Comparison of ENCODE assay signal across 8 mouse cellular contexts in genomic region chr10:98913610-98913960, GRCm38 (mm10). TPM values are rescaled to one million over a fixed set of nuclear protein-coding genes. Genes with fewer than 3 reads are reported as not detected.
DNase-seq lines count a peak whose midpoint lies in the region; ATAC-seq and TF ChIP-seq lines count a peak whose summit lies in the region.

No protein-coding gene starts in this region.

- DNase-seq in liver, adult 2 months (ENCODE audit: extremely low read depth, low read depth, low spot score), result no peak
- DNase-seq in liver, result no peak
- DNase-seq in embryonic facial prominence, embryonic 10.5 days (ENCODE audit: low spot score), result no peak
- DNase-seq in hindbrain, postnatal 0 days (ENCODE audit: low spot score), result no peak
- no peak for DNase-seq in spleen, postnatal 36 days (ENCODE audit: low spot score in 2 of 2)
- no peak for DNase-seq in T-cell, adult 2 months (ENCODE audit: low spot score)
- DNase-seq in right cerebral cortex, adult 18-20 months, result no peak

- H3K27ac ChIP-seq in liver, adult 2 months (replicated peaks; ENCODE audit: insufficient read depth, low read depth, low read length), result peak overlapping the region; percentile 94
- peak overlapping the region; percentile 98 for H3K27ac ChIP-seq in embryonic facial prominence, embryonic 10.5 days (replicated peaks)
- H3K27ac ChIP-seq in hindbrain, postnatal 0 days, result peak overlapping the region; percentile 96

- peaks cover 3% of the 10 kb centered on the region for H3K4me1 ChIP-seq in liver, adult 2 months (ENCODE audit: control insufficient read depth, insufficient read depth, low read length)
- peaks cover 17% of the 10 kb centered on the region for H3K4me1 ChIP-seq in embryonic facial prominence, embryonic 10.5 days
- H3K4me1 ChIP-seq in hindbrain, postnatal 0 days (ENCODE audit: insufficient read depth, low read length), result 0 out of 2 replicates have a peak, but pooled peaks cover 4% of the 10 kb centered on the region

- no peaks in the 10 kb centered on the region for H3K9me3 ChIP-seq in embryonic facial prominence, embryonic 10.5 days
- H3K9me3 ChIP-seq in hindbrain, postnatal 0 days (ENCODE audit: low read length), result no peaks in the 10 kb centered on the region

- H3K4me3 ChIP-seq in liver, adult 2 months (ENCODE audit: insufficient read depth, low read depth, low read length), result peak overlapping the region; percentile 76
- peak overlapping the region; percentile 94 for H3K4me3 ChIP-seq in embryonic facial prominence, embryonic 10.5 days
- peak overlapping the region; percentile 56 for H3K4me3 ChIP-seq in hindbrain, postnatal 0 days (ENCODE audit: low read length)
- H3K4me3 ChIP-seq in myocyte, result peak overlapping the region; percentile 94

- peak overlapping the region; percentile 93 for H3K9ac ChIP-seq in liver, adult 2 months (ENCODE audit: low read depth, low read length)
- peak overlapping the region; percentile 87 for H3K9ac ChIP-seq in hindbrain, postnatal 0 days (replicated peaks; ENCODE audit: low read length)

- H3K36me3 ChIP-seq in liver, adult 2 months (ENCODE audit: control insufficient read depth, insufficient read depth, low read length), result no peaks in the 10 kb centered on the region
- no peaks in the 10 kb centered on the region for H3K36me3 ChIP-seq in embryonic facial prominence, embryonic 10.5 days (replicated peaks)
- no peaks in the 10 kb centered on the region for H3K36me3 ChIP-seq in hindbrain, postnatal 0 days (ENCODE audit: insufficient read depth, low read length)
- no peaks in the 10 kb centered on the region for H3K36me3 ChIP-seq in myocyte (ENCODE audit: control insufficient read depth, insufficient read depth)

- peaks cover 16% of the 10 kb centered on the region for H3K79me2 ChIP-seq in liver, adult 2 months (ENCODE audit: control insufficient read depth, insufficient read depth, low read length)
- peaks cover 33% of the 10 kb centered on the region for H3K79me2 ChIP-seq in myocyte (ENCODE audit: control insufficient read depth, insufficient read depth)

- no peak for TF ChIP-seq CTCF in liver, adult 2 months (IDR thresholded peaks at IDR 0.05; ENCODE audit: low read depth, low read length)
- TF ChIP-seq CTCF in hindbrain, postnatal 0 days (IDR thresholded peaks at IDR 0.05; ENCODE audit: low read depth), result no peak

- under 1% methylated on average over 19 of the region's 19 CpGs for WGBS in liver, adult 2 months
- 1% methylated on average over 19 of the region's 19 CpGs for WGBS in embryonic facial prominence, embryonic 10.5 days
- under 1% methylated on average over 19 of the region's 19 CpGs for WGBS in hindbrain, postnatal 0 days

- H3K27me3 ChIP-seq in liver, adult 2 months (ENCODE audit: control insufficient read depth, insufficient read depth, low read length), result no peaks in the 10 kb centered on the region
- H3K27me3 ChIP-seq in embryonic facial prominence, embryonic 10.5 days (replicated peaks; ENCODE audit: low read depth, poor library complexity, severe bottlenecking), result no peaks in the 10 kb centered on the region; the same call in 1 of the 2 replicates
- no peaks in the 10 kb centered on the region for H3K27me3 ChIP-seq in hindbrain, postnatal 0 days (ENCODE audit: insufficient read depth, low read length)
- H3K27me3 ChIP-seq in myocyte (ENCODE audit: control insufficient read depth, insufficient read depth, insufficient read length), result no peaks in the 10 kb centered on the region

- TF ChIP-seq POLR2A in liver, adult 2 months (IDR thresholded peaks at IDR 0.05; ENCODE audit: extremely low read depth, insufficient read depth, low read length), result no peak
- TF ChIP-seq POLR2A in myocyte (IDR thresholded peaks at IDR 0.05; ENCODE audit: insufficient read length, low read depth), result no peak

- no peak for ATAC-seq in hindbrain, postnatal 0 days

- peak overlapping the region; percentile 61 for H3K4me2 ChIP-seq in hindbrain, postnatal 0 days (ENCODE audit: low read depth, low read length)
- H3K4me2 ChIP-seq in myocyte (ENCODE audit: low read depth), result peak overlapping the region; percentile 68

- H3ac ChIP-seq in myocyte (ENCODE audit: control insufficient read depth, insufficient read length), result peak overlapping the region; percentile 88

TF ChIP-seq in myocyte, 11 proteins besides CTCF, POLR2A, EP300 and RAD21:
- no peak for TF ChIP-seq SRF (IDR thresholded peaks at IDR 0.05; ENCODE audit: control insufficient read depth, insufficient read length, low read depth)

RNA-seq across cellular contexts. Expression of gene Atp2b1, which starts 0.6 kb away (rescaled TPM):
- total RNA-seq in liver, adult 2 months (2014; rRNA removed), result 28.8 and 31.5 TPM in 2 replicates
- 4.7 and 5.2 TPM in 2 replicates for polyA plus RNA-seq in liver, adult 2 months (2012; rRNA removed)
- 92.3 and 101 TPM in 2 replicates for polyA plus RNA-seq in embryonic facial prominence, embryonic 10.5 days (2016; fragmentation: Nextera tagmentation; extraction: Ambion mirVana)
- 152 and 154 TPM in 2 replicates for total RNA-seq in hindbrain, postnatal 0 days (2014; rRNA removed)
- polyA plus RNA-seq in hindbrain, postnatal 0 days (2015; fragmentation: Nextera tagmentation; extraction: Ambion mirVana), result 336 and 338 TPM in 2 replicates
- 36.2 TPM for polyA plus RNA-seq in myocyte (2012; fragmentation: generic; extraction: Trizol)
